Mouse (Mus musculus) MEL (cell line): Measurements from ENCODE around the gene Axl.

Experiments used
- CTCF ChIP-seq, 3 experiments: IDR thresholded peaks in 2 of 3; conservative IDR thresholded peaks in 1 of 3; 2 replicates each; pipeline ENCODE4 v1.5.1; 2011 to 2012; ENCODE audit warnings: low read length in 3 of 3, low read depth in 2 of 3, mild to moderate bottlenecking in 2 of 3, improper control_type of control experiment in 1 of 3, inconsistent platforms in 1 of 3, mixed read lengths in 1 of 3, moderate library complexity in 1 of 3; ENCODE audit not compliant: control insufficient read depth in 1 of 3, insufficient read depth in 1 of 3, poor library complexity in 1 of 3, severe bottlenecking in 1 of 3
- GATA1 ChIP-seq: IDR thresholded peaks from 2 replicates; pipeline ENCODE4 v1.6.1; 2011; ENCODE audit warnings: low read depth, low read length, improper control_type of control experiment
- POLR2A ChIP-seq, 2 experiments: IDR thresholded peaks; 2 replicates each; pipeline ENCODE4 v1.6.1; 2011 to 2012; ENCODE audit warnings: low read length in 2 of 2, mild to moderate bottlenecking in 2 of 2, control low read depth in 1 of 2, improper control_type of control experiment in 1 of 2, low read depth in 1 of 2, moderate library complexity in 1 of 2; ENCODE audit not compliant: control insufficient read depth in 1 of 2, insufficient read depth in 1 of 2, poor library complexity in 1 of 2
- SMC3 ChIP-seq: IDR thresholded peaks from 2 replicates; pipeline ENCODE4 v1.6.1; 2011; ENCODE audit warnings: low read depth, low read length, improper control_type of control experiment
- TBP ChIP-seq: IDR thresholded peaks from 2 replicates; pipeline ENCODE4 v1.8.0; 2011; ENCODE audit warnings: low read depth, low read length, improper control_type of control experiment
- USF1 ChIP-seq: IDR thresholded peaks from 2 replicates; pipeline ENCODE4 v1.6.1; 2014; ENCODE audit warnings: low read depth, mild to moderate bottlenecking, inconsistent platforms, low read length, improper control_type of control experiment, moderate library complexity

DNA sequence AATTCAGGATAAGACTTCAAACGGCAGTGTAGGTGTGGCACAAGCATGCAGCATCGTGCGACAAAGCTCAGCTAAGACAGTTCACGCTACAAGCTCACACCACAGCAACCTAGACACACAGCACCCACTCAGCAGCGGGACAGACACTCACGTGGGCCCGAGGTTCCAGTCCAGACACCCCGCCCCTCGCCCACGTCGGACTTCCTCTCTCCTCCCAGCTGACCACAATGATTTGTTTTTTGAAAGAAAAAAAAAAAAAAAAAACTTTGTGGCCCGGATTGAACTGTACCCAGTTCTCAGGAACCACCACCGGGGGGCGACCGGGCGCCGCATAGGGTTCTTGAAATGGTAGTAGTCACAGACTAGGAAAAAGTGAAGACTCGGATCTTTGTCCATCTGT, 32.5 kb downstream of the Axl start:
- TF ChIP-seq CTCF (IDR thresholded peaks at IDR 0.05 in 2 of 3, conservative IDR thresholded peaks at IDR 0.05 in 1 of 3; ENCODE audit: control insufficient read depth in 1 of 3, insufficient read depth in 1 of 3, low read depth in 2 of 3, low read length in 3 of 3, poor library complexity in 1 of 3, severe bottlenecking in 1 of 3) (peak; percentile 48 to 87 (median 83)), USF1 (peak; percentile 85), POLR2A (IDR thresholded peaks at IDR 0.05; ENCODE audit: control insufficient read depth in 1 of 2, insufficient read depth in 1 of 2, low read depth in 1 of 2, low read length in 2 of 2, poor library complexity in 1 of 2) (peak in 1 of 2 experiments; percentile 66; a peak in 1 of 4 replicates), TBP (no peak), GATA1 (0 out of 2 replicates have a peak, but pooled peaks have one; percentile 8), SMC3 (peak; percentile 77)
